Mouse (Mus musculus) neural tube, embryonic 14.5 days (tissue): ENCODE measurements around the gene Dock4. TPM values are rescaled to one million over a fixed set of nuclear protein-coding genes. Genes with fewer than 3 reads are reported as not detected.

Source experiments
- ATAC-seq: fragments of 200-750 bp; cut with Nextera tagmentation; 2 replicates; pipeline ENCODE4 v1.8.0; 2017; ENCODE audit warnings: low read depth, mild to moderate bottlenecking, moderate TSS enrichment, moderate library complexity
- H3K27ac ChIP-seq: fragments of 300-500 bp; sonication (generic); 2 replicates; pipeline ENCODE4 v1.5.1; 2014; ENCODE audit warnings: low read depth, mild to moderate bottlenecking, control low read depth, low read length, moderate library complexity, mixed read lengths
- H3K27me3 ChIP-seq: fragments of 300-500 bp; sonication (generic); 2 replicates; pipeline ENCODE4 v1.6.1; 2014; ENCODE audit warnings: low read length; ENCODE audit not compliant: control insufficient read depth, insufficient read depth
- H3K36me3 ChIP-seq: fragments of 300-500 bp; sonication (generic); 2 replicates; pipeline ENCODE4 v1.6.1; 2014; ENCODE audit warnings: low read length, mixed read lengths; ENCODE audit not compliant: control insufficient read depth, insufficient read depth
- H3K4me1 ChIP-seq: fragments of 300-500 bp; sonication (generic); 2 replicates; pipeline ENCODE4 v1.6.1; 2014; ENCODE audit warnings: low read length; ENCODE audit not compliant: control insufficient read depth, insufficient read depth
- H3K4me2 ChIP-seq: fragments of 300-500 bp; sonication (generic); 2 replicates; pipeline ENCODE4 v1.6.1; 2014; ENCODE audit warnings: mild to moderate bottlenecking, low read depth, low read length, control low read depth
- H3K4me3 ChIP-seq: fragments of 300-500 bp; sonication (generic); 2 replicates; pipeline ENCODE4 v1.5.1; 2014; ENCODE audit warnings: low read depth, low read length, control low read depth, mixed read lengths
- H3K9ac ChIP-seq: fragments of 300-500 bp; sonication (generic); replicated peaks from 2 replicates; pipeline ENCODE4 v1.6.1; 2014; ENCODE audit warnings: low read depth, mild to moderate bottlenecking, control low read depth, low read length, mixed read lengths
- H3K9me3 ChIP-seq: fragments of 300-500 bp; sonication (generic); 2 replicates; pipeline ENCODE4 v1.6.1; 2016; ENCODE audit warnings: low read length; ENCODE audit not compliant: control insufficient read depth
- WGBS: fragments of 180-500 bp; shearing (Covaris S2); extraction: QIAGEN DNeasy Blood & Tissue Kit; methylation state at CpG from one replicate; pipeline ENCODE4 v1.1.7; 2014; 5-methylcytosine and 5-hydroxymethylcytosine counted together
- polyA plus RNA-seq: library from polyadenylated mRNA; unstranded; fragments of >200 nt; fragmentation: Nextera tagmentation; extraction: Ambion mirVana; gene quantifications from 2 replicates; pipeline ENCODE4 v1.2.1, GENCODE M21; 2014

Dock4 gene
- polyA plus RNA-seq, 1 experiment from 2014 or later = 45.4 TPM

DNA sequence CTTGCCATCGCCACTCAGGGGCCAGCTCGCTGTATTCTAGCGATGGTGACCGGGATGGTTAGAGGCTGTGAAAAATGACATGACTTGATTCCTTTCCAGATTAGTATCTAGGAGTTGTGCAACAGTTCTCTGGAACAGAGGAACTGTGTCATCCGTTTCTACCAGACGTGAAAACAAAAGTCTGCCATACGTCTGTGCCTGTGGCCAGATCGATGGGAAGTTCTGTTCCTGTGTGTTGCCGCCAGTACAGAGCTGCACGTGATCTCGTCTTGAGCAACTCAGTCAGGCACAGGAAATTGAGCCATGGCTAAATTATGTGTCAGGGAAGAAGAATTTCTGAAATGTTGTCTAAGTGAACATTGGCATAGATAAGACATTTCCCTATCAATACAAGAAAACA lies 113.4 kb downstream of the Dock4 start:
- Histone ChIP-seq H3K4me1 (0 out of 2 replicates have a peak, but pooled peaks cover under 1% of the 10 kb centered on the region), H3K36me3 (no peaks in the 10 kb centered on the region), H3K9ac (no peak overlapping the region), H3K27ac (no peak overlapping the region), H3K4me2 (no peak overlapping the region), H3K4me3 (no peak overlapping the region), H3K9me3 (no peaks in the 10 kb centered on the region), H3K27me3 (no peaks in the 10 kb centered on the region)
- ATAC-seq = no peak
- 85% methylated on average over 11 of the region's 11 CpGs for WGBS

DNA sequence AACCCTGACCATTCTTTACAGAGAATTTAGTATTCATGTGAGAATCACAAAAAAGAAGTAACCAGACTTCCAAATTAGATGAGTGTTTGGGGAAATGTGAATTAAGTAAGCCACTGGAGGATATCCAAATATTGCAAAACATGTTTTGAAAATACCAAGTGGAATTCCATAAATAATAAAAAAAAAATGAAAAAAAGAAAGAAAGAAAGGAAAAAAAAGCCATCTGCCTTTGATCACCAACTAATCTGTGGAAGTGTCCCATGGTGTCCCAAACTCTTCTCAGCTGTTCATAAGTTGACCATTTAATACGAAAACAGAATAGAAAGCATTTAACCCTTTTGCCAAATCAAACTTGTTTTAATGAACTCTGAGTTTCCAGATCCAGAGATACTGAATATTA lies 118.0 kb downstream of the Dock4 start:
- Histone ChIP-seq H3K4me3 (no peak overlapping the region), H3K4me2 (no peak overlapping the region), H3K9me3 (no peaks in the 10 kb centered on the region), H3K27ac (no peak overlapping the region), H3K36me3 (no peaks in the 10 kb centered on the region), H3K27me3 (no peaks in the 10 kb centered on the region), H3K9ac (no peak overlapping the region), H3K4me1 (peaks cover 6% of the 10 kb centered on the region; the same call in 1 of the 2 replicates)
- no peak for ATAC-seq
- WGBS = 85% methylated on average over 1 of the region's 1 CpGs

DNA sequence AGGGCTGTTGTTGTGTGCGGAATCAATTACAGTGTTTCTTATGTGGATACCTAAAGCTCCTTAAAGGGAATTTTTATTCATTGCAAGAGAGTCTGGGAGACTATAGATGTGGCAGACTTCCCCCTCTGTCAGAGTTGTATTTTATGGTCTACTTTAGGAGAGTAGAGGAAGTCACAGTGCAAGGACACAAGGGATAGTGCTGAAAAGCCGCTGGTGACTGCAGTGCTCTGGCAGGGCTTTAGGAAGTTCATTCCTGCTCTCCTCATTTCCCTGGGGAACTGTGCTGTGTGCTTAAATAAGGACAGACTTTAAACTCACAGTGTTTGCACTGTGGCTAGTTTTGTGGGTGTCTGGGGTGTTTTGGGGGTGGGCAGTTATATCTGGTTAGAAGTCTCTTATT lies 118.5 kb downstream of the Dock4 start:
- Histone ChIP-seq H3K4me2 (no peak overlapping the region), H3K4me3 (no peak overlapping the region), H3K9me3 (no peaks in the 10 kb centered on the region), H3K27ac (no peak overlapping the region), H3K36me3 (no peaks in the 10 kb centered on the region), H3K4me1 (peaks cover 11% of the 10 kb centered on the region; the same call in 1 of the 2 replicates), H3K9ac (no peak overlapping the region), H3K27me3 (no peaks in the 10 kb centered on the region)
- WGBS = 36% methylated on average over 2 of the region's 2 CpGs
- no peak for ATAC-seq

DNA sequence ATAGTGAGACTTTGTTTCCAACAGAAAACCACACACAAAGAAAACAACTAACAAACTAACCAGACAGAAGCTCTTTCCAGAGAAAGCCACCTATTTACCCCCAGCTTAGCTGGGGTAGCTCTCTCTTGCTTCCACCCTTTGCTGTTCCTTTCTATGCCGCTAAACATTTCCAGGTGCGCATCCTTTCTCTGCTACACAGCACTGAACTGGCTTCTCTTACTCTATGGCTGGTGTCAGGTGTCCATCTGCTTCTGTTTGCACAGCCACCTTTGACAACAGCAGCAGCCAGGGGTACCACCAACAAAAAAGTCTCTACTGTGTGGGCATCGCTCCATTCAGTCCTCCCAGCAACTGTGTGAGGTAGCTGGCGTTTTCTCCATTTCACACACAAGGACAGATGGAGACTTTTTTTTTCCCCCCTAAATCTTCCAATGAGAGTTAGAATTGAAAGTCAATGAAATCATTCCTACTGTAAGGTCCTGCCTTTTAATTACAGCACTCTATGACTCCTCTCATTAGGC lies 122.7 kb downstream of the Dock4 start:
- Histone ChIP-seq H3K4me2 (no peak overlapping the region), H3K36me3 (no peaks in the 10 kb centered on the region), H3K27me3 (no peaks in the 10 kb centered on the region), H3K9ac (no peak overlapping the region), H3K4me3 (no peak overlapping the region), H3K27ac (no peak overlapping the region), H3K4me1 (peaks cover 17% of the 10 kb centered on the region; the same call in 1 of the 2 replicates), H3K9me3 (no peaks in the 10 kb centered on the region)
- ATAC-seq = no peak
- WGBS = 79% methylated on average over 4 of the region's 4 CpGs

DNA sequence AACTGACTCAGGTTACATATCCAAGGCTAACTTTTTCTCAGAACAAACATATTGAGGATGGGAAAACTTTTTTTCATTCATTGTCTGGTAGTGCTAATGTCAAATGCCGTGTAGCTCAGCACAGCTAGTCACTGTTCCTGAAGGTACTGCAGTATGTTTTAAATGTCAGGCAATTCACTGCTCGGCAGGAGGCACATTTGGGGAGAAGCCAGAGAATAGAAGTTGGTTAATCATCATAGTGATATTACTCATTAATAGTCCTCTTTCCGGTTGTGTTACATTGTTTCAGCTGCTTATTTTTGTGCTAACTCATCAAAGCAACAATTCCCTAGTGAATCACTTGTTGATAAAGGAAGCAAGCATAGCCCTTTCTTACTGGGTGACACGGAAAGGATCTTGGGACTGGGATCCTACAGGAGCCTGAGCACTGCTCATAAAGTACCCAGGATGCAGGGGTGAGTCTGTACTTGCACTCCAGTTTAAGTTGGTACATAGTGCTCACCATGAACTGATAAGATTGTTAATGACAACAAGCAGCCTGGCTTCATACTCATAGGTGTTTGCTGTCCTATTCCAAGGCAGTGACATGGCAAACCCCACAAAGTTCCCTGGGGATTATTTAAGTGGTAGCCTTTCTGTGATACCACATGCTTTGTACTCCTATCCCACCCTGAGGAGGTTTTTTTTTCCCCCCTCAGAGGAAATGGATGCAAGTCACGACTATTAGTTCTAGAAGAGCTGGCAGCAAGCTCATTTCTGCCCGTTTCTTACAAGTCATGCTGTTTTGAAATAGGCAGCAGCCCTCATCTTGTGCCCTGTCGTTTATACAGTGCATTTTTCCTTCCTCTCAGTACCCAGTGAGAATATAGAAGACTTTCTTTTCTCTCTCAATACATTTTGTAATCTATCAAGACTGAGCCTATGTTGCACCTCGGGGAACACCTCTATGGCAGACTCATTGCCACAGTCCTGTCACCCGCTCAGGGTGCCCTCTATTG lies 123.5 kb downstream of the Dock4 start:
- H3K9me3 ChIP-seq = no peaks in the 10 kb centered on the region
- no peak for ATAC-seq
- H3K36me3 ChIP-seq = no peaks in the 10 kb centered on the region
- H3K27ac ChIP-seq = no peak overlapping the region
- no peaks in the 10 kb centered on the region for H3K27me3 ChIP-seq
- WGBS = 43% methylated on average over 9 of the region's 9 CpGs
- peaks cover 14% of the 10 kb centered on the region; the same call in 1 of the 2 replicates for H3K4me1 ChIP-seq
- no peak overlapping the region for H3K4me2 ChIP-seq
- H3K4me3 ChIP-seq = no peak overlapping the region
- H3K9ac ChIP-seq = no peak overlapping the region

DNA sequence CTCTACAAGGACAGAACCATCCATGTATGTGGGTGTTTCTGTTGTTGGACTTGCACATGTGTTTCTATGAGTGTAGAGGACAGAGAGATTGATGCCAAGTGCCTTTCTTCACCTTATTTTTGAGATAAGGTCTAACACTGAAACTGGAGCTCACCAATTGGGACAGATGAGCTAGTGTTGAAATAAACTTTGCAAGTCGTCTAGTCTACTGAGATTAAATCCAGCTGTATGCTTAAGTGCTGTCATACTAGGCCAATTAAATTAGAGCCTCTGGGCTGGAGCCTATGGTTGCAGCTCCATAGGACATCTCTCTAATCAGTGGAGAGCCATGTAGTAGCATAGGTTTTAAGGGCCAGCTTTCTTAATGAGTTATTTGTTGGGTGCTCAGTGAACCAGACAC lies 124.5 kb downstream of the Dock4 start:
- no peak overlapping the region for H3K9ac ChIP-seq
- no peak for ATAC-seq
- H3K4me2 ChIP-seq = no peak overlapping the region
- peaks cover 12% of the 10 kb centered on the region; the same call in 1 of the 2 replicates for H3K4me1 ChIP-seq
- H3K9me3 ChIP-seq = no peaks in the 10 kb centered on the region
- no peaks in the 10 kb centered on the region for H3K27me3 ChIP-seq
- H3K36me3 ChIP-seq = no peaks in the 10 kb centered on the region
- no peak overlapping the region for H3K27ac ChIP-seq
- H3K4me3 ChIP-seq = no peak overlapping the region
- 72% methylated on average over 1 of the region's 1 CpGs for WGBS

DNA sequence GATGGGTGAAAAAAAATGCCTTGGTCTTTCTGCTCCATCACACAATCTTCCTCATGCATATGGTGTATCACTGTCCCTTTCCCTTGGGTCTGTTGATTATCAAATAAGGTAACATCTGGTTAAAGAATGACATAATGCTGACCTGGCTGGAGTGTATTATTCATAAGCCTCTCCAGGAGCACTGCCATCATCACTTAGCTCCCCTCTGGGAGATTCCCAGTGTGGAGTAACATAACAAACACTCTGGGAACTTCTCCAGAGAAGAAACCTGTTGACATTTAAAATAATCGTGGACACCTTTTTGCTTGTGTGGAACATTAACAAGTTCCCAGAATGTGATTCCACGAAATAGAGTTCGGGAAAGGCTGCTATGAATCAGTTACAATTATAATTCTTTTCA lies 128.3 kb downstream of the Dock4 start:
- H3K4me3 ChIP-seq = no peak overlapping the region
- no peak overlapping the region for H3K27ac ChIP-seq
- no peaks in the 10 kb centered on the region for H3K27me3 ChIP-seq
- H3K4me1 ChIP-seq = peaks cover 9% of the 10 kb centered on the region; the same call in 1 of the 2 replicates
- 68% methylated on average over 3 of the region's 3 CpGs for WGBS
- no peaks in the 10 kb centered on the region for H3K36me3 ChIP-seq
- no peak for ATAC-seq
- H3K9me3 ChIP-seq = no peaks in the 10 kb centered on the region
- H3K9ac ChIP-seq = no peak overlapping the region
- H3K4me2 ChIP-seq = no peak overlapping the region

DNA sequence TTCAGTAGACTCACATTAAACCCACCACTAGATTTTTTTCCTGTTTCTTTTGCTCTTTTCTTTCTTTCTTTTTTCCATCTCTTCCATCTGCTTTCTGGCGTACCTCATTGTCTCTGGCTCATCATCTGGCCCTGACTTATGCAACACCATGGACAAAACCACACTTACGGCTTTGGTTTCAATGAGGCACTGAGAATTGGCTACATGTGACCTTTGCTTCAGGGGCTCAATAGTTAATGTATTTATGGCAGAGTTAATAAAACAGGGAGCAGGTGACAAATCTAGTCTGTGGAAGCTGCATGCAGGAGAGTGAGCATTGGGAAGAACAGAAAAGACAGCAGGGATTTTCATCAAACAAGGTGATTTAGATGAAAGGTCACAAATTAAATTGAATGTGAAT lies 131.0 kb downstream of the Dock4 start:
- Histone ChIP-seq H3K27me3 (no peaks in the 10 kb centered on the region), H3K4me3 (no peak overlapping the region), H3K9me3 (no peaks in the 10 kb centered on the region), H3K36me3 (no peaks in the 10 kb centered on the region), H3K9ac (no peak overlapping the region), H3K4me2 (no peak overlapping the region), H3K4me1 (0 out of 2 replicates have a peak, but pooled peaks cover 5% of the 10 kb centered on the region), H3K27ac (no peak overlapping the region)
- no peak for ATAC-seq
- WGBS = 39% methylated on average over 2 of the region's 2 CpGs

DNA sequence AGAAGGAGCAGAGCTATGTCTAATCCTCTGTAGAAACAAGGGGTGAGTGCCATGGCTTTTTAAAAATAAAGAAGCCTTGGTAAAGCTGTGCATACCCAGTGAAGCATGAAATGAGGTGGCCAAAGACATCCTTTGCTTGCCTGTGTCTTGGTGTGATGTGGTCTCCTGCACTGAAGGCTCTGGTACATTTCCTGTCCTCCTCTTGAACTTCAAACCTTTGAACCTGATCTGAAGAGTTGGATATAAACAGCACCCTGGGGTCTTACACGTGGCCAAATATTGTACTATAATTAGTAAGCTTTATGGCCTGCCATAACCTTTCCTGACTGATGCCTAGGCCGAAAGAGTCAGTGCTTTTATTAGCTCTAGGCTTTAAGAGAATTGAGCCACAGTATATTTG lies 134.6 kb downstream of the Dock4 start:
- no peaks in the 10 kb centered on the region for H3K9me3 ChIP-seq
- no peak overlapping the region for H3K4me3 ChIP-seq
- 4% methylated on average over 2 of the region's 2 CpGs for WGBS
- ATAC-seq = no peak
- no peak overlapping the region for H3K9ac ChIP-seq
- no peaks in the 10 kb centered on the region for H3K27me3 ChIP-seq
- H3K4me2 ChIP-seq = no peak overlapping the region
- no peaks in the 10 kb centered on the region for H3K36me3 ChIP-seq
- 0 out of 2 replicates have a peak, but pooled peaks cover 2% of the 10 kb centered on the region for H3K4me1 ChIP-seq
- no peak overlapping the region for H3K27ac ChIP-seq
